Mouse (Mus musculus) liver, embryonic 14.5 days (tissue): Measurements from ENCODE around the gene Aldoart1.

ENCODE experiments used
- CTCF ChIP-seq: IDR thresholded peaks from 2 replicates; pipeline ENCODE4 v1.5.1; 2016; ENCODE audit warnings: antibody characterized with exemption, low read depth, control low read depth
- EP300 ChIP-seq: IDR thresholded peaks from 2 replicates; pipeline ENCODE4 v1.6.1; 2016; ENCODE audit warnings: antibody characterized with exemption, low read depth

DNA sequence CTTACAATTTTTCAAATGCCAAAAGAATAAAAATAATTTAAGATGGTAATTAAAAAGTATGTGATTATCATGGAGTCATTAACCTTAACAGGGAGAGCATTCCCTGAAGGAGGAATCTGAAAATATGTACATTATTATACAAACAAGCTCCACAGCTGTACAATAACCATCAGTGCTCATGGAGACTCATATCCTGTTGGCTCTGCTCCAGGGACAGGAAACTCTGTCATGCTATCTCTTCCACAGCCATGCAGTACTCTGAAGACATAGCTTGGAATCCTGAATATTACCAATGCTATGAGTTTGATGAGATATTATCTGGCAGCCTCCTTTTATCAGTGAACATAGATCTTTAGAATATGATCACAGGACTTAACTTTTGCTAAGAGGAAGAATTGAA, 8.2 kb downstream of the Aldoart1 start:
- TF ChIP-seq CTCF (no peak), EP300 (no peak)
